Mouse (Mus musculus): Measurements from ENCODE around the gene M6pr. TPM values are rescaled to one million over a fixed set of nuclear protein-coding genes. Genes with fewer than 3 reads are reported as not detected.

M6pr gene
- 335 TPM for polyA plus RNA-seq (2017; shearing (Covaris generic))

DNA sequence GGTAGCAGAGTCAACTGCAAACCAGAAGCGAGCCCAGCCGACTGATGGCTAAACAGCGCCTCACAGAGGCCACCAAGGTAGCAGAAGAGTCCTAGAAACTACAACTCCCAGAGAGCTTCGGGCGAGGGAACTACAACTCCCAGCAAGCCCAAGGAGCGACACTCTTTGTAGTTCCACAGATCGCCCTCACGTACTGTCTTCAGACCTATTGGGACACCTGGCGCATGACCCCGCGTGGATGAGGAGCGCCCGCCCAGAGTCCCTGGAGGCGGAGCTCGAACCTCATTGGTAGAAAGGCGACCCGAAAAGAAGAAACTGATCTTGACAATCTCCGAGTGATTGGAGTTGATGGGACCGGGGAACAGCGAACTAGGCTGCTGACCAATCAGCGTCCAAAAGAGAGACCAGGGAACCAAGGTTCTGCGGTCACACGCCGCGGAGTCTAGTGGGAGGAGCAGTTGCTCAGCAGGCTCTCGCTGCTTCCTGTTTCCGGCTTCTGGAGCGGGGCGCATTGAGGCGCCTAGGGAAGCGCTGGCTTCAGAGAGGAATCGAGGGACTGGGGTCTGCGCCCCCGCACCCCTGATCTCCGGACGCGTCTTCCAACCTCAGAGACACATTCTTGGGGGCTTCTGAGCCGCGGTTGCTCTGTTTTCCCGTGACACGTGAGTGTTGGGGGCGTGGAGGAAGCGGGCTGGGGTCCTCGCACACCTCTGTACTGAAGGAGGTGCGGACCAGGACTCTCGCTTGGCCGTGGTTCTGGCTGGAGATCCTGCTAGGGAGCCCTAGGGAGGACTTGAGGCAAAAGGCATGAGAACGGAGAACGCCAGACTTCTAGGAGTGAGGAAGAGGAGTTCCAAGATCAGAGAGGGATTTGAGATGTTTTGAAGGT, at the start of gene M6pr:
Gene M6pr (plus strand): TSS at position 216 of the 889 bp plus-strand sequence.

DNA sequence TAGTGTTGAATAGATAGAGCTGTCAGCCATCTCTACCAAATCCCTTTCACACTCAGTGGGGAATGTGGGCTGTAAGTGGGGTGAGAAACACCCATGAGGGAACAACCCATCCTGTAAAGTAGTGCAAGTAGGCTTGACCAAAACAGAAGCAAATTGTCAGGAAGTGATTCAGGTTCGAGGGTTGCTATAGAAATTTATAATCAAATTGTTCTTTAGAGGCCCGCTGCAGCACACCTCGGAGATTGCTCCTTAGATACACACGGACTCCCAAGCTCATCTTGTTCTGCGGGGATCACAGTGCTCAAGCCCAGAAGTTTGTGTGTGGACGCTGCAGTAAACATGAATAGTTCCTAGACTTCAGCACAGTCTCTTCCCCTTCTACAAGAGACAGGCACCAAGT, 25.7 kb upstream of the M6pr start, which contains the start of gene Klrg1:
Gene Klrg1 (minus strand): TSS at position 101 of the 400 bp plus-strand sequence.

GRCm38 (mm10) chr6:122340349-122341000, 32.0 kb downstream of the M6pr start, which contains the start of gene Phc1:
TSS of gene Phc1 (minus strand) at chr6:122340561.

Other genes with a start within 250 kb of the M6pr start
- gene Klrg1, start 25.8 kb upstream of the M6pr start, polyA plus RNA-seq (2017; shearing (Covaris generic)): 145 TPM
- 8.5 TPM for gene Phc1, start 31.8 kb downstream of the M6pr start, polyA plus RNA-seq (2017; shearing (Covaris generic))
- gene Rimklb, start 190.0 kb downstream of the M6pr start, polyA plus RNA-seq (2017; shearing (Covaris generic)): 0.06 TPM
- gene Mfap5, start 197.1 kb downstream of the M6pr start, polyA plus RNA-seq (2017; shearing (Covaris generic)): not detected
- 0.66 TPM for gene Aicda, start 245.1 kb downstream of the M6pr start, polyA plus RNA-seq (2017; shearing (Covaris generic))

All from inflammation-experienced regulatory T-cells, adult 16 weeks (primary cell).